Mouse (Mus musculus) hindbrain, embryonic 10.5 days (tissue): Measurements from ENCODE around the gene Pkd2. TPM values are rescaled to one million over a fixed set of nuclear protein-coding genes. Genes with fewer than 3 reads are reported as not detected.
A peak's percentile ranks its signal among the peaks of the same experiment; 100 is the strongest.
"Not testable (repeated sequence)": the region's sequence is repeated elsewhere in the genome, so short reads cannot be mapped to it uniquely, and the experiment has no call there.

Experiments used
- DNase-seq: peaks from one replicate; pipeline ENCODE4 v3.0.0-alpha.2; 2017; ENCODE audit warnings: low spot score
- H3K27ac ChIP-seq: fragments of 300-500 bp; sonication (generic); 2 replicates; pipeline ENCODE4 v1.5.1; 2016; ENCODE audit warnings: mild to moderate bottlenecking, moderate library complexity
- H3K27me3 ChIP-seq: fragments of 300-500 bp; sonication (generic); 2 replicates; pipeline ENCODE4 v1.6.1; 2016; ENCODE audit warnings: mild to moderate bottlenecking; ENCODE audit not compliant: poor library complexity, insufficient read depth, severe bottlenecking
- H3K36me3 ChIP-seq: fragments of 300-500 bp; sonication (generic); 2 replicates; pipeline ENCODE4 v1.6.1; 2016; ENCODE audit warnings: mild to moderate bottlenecking, moderate library complexity
- H3K4me1 ChIP-seq: fragments of 300-500 bp; sonication (generic); replicated peaks from 2 replicates; pipeline ENCODE4 v1.6.1; 2016; ENCODE audit warnings: mild to moderate bottlenecking
- H3K4me3 ChIP-seq: fragments of 300-500 bp; sonication (generic); 2 replicates; pipeline ENCODE4 v1.5.1; 2016; ENCODE audit warnings: mild to moderate bottlenecking, moderate library complexity
- H3K9me3 ChIP-seq: fragments of 300-500 bp; sonication (generic); 2 replicates; pipeline ENCODE4 v1.6.1; 2016; ENCODE audit warnings: mild to moderate bottlenecking, moderate library complexity
- WGBS: fragments of 180-500 bp; shearing (Covaris S2); methylation state at CpG from one replicate; pipeline ENCODE4 v1.1.7; 2016; 5-methylcytosine and 5-hydroxymethylcytosine counted together
- polyA plus RNA-seq: library from polyadenylated mRNA; unstranded; fragments of >200 nt; fragmentation: Nextera tagmentation; extraction: Ambion mirVana; gene quantifications from 2 replicates; pipeline ENCODE4 v1.2.1, GENCODE M21; 2016

Gene Pkd2
- polyA plus RNA-seq, 1 experiment from 2014 or later, result 7.7 TPM

GRCm38 (mm10) chr5:104446156-104446555 is 13.1 kb upstream of the Pkd2 start:
- 14% methylated on average over 3 of the region's 3 CpGs for WGBS
- peak; percentile 36 for DNase-seq
- no peaks in the 10 kb centered on the region for H3K36me3 ChIP-seq
- no peaks in the 10 kb centered on the region for H3K9me3 ChIP-seq
- H3K4me3 ChIP-seq, result no peak overlapping the region
- no peak overlapping the region; the same call in 1 of the 2 replicates for H3K27ac ChIP-seq
- H3K27me3 ChIP-seq, result peaks cover 4% of the 10 kb centered on the region; the same call in 1 of the 2 replicates
- 0 out of 2 replicates have a peak, but pooled peaks cover 3% of the 10 kb centered on the region for H3K4me1 ChIP-seq

DNA sequence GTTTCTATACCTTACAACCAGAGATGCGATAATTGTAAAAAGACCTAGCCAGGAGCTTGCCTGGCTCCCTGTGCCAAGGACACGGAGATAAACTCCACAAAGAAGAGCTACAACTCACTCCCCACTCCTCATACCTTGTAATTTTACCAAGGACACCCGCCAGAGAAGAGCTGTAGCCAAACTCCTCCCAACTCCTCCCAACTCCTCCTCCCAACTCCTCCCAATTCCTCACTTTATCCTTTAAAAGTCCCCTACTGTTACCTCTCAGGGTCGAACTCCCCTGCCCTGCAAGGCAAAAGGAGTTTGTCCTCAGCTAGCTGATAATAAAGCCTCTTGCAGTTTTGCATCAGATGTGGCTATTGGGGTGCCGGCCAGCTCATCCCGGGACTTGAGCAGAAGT is 10.9 kb upstream of the Pkd2 start:
- WGBS, result 20% methylated on average over 6 of the region's 6 CpGs
- H3K27me3 ChIP-seq, H3K36me3 ChIP-seq, H3K4me3 ChIP-seq, H3K4me1 ChIP-seq, H3K9me3 ChIP-seq, H3K27ac ChIP-seq, DNase-seq: not testable (repeated sequence)

DNA sequence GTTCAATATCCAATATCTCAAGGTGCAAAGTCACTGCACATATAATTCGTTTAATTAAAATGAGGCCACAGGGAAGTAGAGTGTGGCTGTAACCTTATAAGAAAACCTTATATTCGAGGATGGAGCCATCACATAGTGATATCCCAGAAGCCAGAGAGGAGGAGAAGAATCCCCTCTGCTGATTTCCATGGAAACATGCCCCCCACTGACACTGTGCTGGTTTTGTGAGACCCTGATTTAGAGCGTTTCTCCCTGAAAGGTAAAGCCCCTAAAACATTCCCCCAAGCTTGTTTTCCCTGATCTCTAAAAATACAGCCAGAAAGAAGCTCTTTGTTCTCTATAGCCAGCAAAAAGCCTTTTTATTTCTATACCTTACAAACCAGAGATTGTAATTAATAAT is 9.8 kb upstream of the Pkd2 start:
- peaks cover 4% of the 10 kb centered on the region; the same call in 1 of the 2 replicates for H3K27me3 ChIP-seq
- 0 out of 2 replicates have a peak, but pooled peaks cover 3% of the 10 kb centered on the region for H3K4me1 ChIP-seq
- no peaks in the 10 kb centered on the region for H3K36me3 ChIP-seq
- 38% methylated on average over 3 of the region's 3 CpGs for WGBS
- H3K4me3 ChIP-seq, result no peak overlapping the region
- no peak for DNase-seq
- no peaks in the 10 kb centered on the region for H3K9me3 ChIP-seq
- H3K27ac ChIP-seq, result no peak overlapping the region

DNA sequence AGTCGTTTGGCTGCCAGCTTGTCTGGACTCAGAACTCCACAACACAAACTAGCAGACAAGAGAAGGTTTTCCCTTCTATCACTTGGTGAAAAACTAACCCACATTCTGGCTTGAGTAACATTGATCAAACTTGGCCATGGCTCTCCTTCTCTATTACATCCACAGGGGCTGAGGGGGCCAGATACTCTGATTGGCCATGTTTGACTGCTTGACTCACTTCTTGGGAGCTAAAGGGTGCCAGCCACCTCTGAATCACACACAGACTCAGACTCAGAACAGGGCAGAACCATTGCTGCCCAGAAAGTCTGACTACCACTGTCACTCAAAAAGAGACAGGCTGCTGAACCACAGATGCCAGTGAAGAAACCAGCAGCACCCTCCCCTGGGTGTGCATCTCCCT is 6.2 kb upstream of the Pkd2 start:
- peaks cover 4% of the 10 kb centered on the region; the same call in 1 of the 2 replicates for H3K27me3 ChIP-seq
- H3K4me1 ChIP-seq, result no peaks in the 10 kb centered on the region
- DNase-seq, result no peak
- WGBS, result 82% methylated on average over 1 of the region's 1 CpGs
- H3K9me3 ChIP-seq, result peaks cover 13% of the 10 kb centered on the region; the same call in 1 of the 2 replicates
- peaks cover 12% of the 10 kb centered on the region for H3K36me3 ChIP-seq
- H3K27ac ChIP-seq, result no peak overlapping the region
- H3K4me3 ChIP-seq, result no peak overlapping the region

GRCm38 (mm10) chr5:104454564-104454963 is 4.7 kb upstream of the Pkd2 start:
- DNase-seq, result no peak
- no peaks in the 10 kb centered on the region for H3K27me3 ChIP-seq
- H3K4me1 ChIP-seq, result peaks cover 11% of the 10 kb centered on the region
- 94% methylated on average over 6 of the region's 6 CpGs for WGBS
- peaks cover 13% of the 10 kb centered on the region; the same call in 1 of the 2 replicates for H3K9me3 ChIP-seq
- H3K4me3 ChIP-seq, result no peak overlapping the region
- H3K36me3 ChIP-seq, result peaks cover 12% of the 10 kb centered on the region
- no peak overlapping the region for H3K27ac ChIP-seq

- Histone ChIP-seq H3K4me3 (peak overlapping the region; percentile 72), H3K4me1 (peaks cover 27% of the 10 kb centered on the region), H3K27ac (peak overlapping the region; percentile 98), H3K9me3 (peaks cover 13% of the 10 kb centered on the region; the same call in 1 of the 2 replicates), H3K27me3 (no peaks in the 10 kb centered on the region), H3K36me3 (peaks cover 36% of the 10 kb centered on the region)
- DNase-seq, result peak; percentile 79
- WGBS, result under 1% methylated on average over 82 of the region's 82 CpGs
These were observed 631 bp downstream of the Pkd2 start for GRCm38 (mm10) chr5:104459706-104460455.

DNA sequence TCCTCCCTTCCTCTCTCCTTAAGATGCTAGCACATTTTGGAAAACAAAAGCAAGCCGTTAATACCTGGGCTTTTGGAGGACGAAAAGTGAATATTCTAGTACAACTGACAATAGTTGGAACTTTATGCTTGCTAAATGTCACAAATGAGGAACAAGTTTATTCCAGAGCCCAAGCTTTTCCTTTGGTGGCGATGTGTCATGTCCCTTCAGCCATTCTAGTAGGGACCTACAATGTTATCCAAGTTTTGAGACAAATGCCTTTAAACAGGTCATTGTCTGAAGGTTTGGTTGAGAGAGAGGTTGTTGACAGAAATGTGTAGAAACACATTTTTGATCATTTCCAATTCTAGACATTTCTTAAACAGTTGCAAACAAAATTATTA is 1.2 kb downstream of the Pkd2 start:
- Histone ChIP-seq H3K27me3 (no peaks in the 10 kb centered on the region), H3K36me3 (peaks cover 41% of the 10 kb centered on the region), H3K4me1 (peaks cover 27% of the 10 kb centered on the region), H3K27ac (peak overlapping the region; percentile 98; the same call in 1 of the 2 replicates), H3K4me3 (peak overlapping the region; percentile 72), H3K9me3 (peaks cover 13% of the 10 kb centered on the region; the same call in 1 of the 2 replicates)
- DNase-seq, result no peak
- WGBS, result 43% methylated on average over 3 of the region's 3 CpGs

DNA sequence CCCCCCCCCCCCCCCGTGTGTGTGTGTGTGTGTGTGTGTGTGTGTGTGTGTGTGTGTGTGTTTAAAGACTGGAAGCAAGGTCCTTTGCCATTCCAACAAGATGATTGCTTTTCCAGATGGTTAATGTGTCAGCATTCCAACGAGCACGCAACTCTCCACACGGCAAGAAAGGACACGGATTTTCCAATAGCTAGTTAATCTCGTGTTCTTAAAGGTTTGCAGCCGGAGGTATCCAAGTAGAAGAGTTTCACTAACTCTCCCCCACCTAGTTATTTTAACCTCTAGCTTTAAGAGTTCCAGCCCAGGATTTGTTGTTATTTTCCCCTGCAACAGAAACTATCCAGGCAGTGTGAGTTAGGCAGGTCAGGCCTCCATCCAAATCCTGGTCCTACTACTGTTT is 1.6 kb downstream of the Pkd2 start:
- peak; percentile 10 for DNase-seq
- Histone ChIP-seq H3K27ac (no peak overlapping the region), H3K27me3 (no peaks in the 10 kb centered on the region), H3K4me1 (peaks cover 27% of the 10 kb centered on the region), H3K4me3 (peak overlapping the region; percentile 72), H3K9me3 (peaks cover 13% of the 10 kb centered on the region; the same call in 1 of the 2 replicates), H3K36me3 (peaks cover 45% of the 10 kb centered on the region)
- WGBS, result 79% methylated on average over 6 of the region's 7 CpGs

DNA sequence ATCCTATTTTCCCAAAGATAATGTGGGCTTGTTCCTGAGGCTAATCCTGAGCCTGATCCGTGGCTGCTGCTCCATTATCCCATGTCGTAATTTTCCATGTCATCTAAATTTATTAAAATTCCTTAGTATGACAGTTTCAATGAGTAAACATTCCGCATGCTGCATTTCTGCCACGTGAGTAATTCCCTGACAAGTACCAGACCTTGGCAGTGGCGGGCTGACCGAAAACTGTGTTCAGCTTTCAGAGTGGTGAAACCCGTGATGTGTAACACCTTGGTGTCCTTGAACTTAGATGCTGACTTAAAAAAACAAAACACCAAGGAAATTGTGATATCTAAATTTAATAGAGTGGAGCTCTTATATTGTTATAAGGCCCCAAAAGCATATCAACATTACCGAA is 6.0 kb downstream of the Pkd2 start:
- Histone ChIP-seq H3K9me3 (no peaks in the 10 kb centered on the region), H3K4me3 (no peak overlapping the region), H3K36me3 (peaks cover 68% of the 10 kb centered on the region), H3K4me1 (peaks cover 12% of the 10 kb centered on the region), H3K27ac (no peak overlapping the region), H3K27me3 (no peaks in the 10 kb centered on the region)
- no peak for DNase-seq
- 96% methylated on average over 8 of the region's 8 CpGs for WGBS

DNA sequence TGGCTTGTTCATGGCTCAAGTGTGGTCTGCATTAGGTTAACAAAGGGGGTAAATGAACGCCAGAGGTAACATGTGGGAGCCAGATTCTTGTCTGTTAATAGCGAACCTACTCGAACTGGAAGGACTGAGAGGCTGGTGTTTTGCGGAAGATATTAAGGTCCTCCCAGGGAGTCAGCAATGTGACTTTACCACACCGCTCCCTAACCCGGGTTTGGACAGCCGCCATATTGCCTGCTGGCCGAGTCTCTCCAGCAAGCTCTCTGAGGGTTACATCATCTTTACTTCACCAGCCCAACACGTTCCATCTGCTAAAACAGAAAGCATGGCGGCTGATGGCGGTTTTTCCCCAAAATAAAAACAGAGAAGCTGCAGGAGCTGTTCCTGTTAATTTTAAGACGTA is 6.5 kb downstream of the Pkd2 start:
- H3K9me3 ChIP-seq, result no peaks in the 10 kb centered on the region
- H3K4me1 ChIP-seq, result peaks cover 7% of the 10 kb centered on the region
- no peak overlapping the region for H3K4me3 ChIP-seq
- H3K27ac ChIP-seq, result no peak overlapping the region
- WGBS, result 94% methylated on average over 12 of the region's 12 CpGs
- DNase-seq, result no peak
- no peaks in the 10 kb centered on the region for H3K27me3 ChIP-seq
- peaks cover 72% of the 10 kb centered on the region for H3K36me3 ChIP-seq

- H3K36me3 ChIP-seq, result peaks cover 83% of the 10 kb centered on the region
- no peak overlapping the region for H3K27ac ChIP-seq
- H3K4me3 ChIP-seq, result no peak overlapping the region
- DNase-seq, result no peak
- WGBS, result 95% methylated on average over 16 of the region's 16 CpGs
- no peaks in the 10 kb centered on the region for H3K9me3 ChIP-seq
- H3K27me3 ChIP-seq, result no peaks in the 10 kb centered on the region
- no peaks in the 10 kb centered on the region for H3K4me1 ChIP-seq
These were observed 7.6 kb downstream of the Pkd2 start for GRCm38 (mm10) chr5:104466816-104467215.

GRCm38 (mm10) chr5:104468586-104468985 is 9.3 kb downstream of the Pkd2 start:
- no peak for DNase-seq
- no peaks in the 10 kb centered on the region for H3K4me1 ChIP-seq
- H3K27ac ChIP-seq, result no peak overlapping the region
- WGBS, result 94% methylated on average over 5 of the region's 5 CpGs
- H3K36me3 ChIP-seq, result peaks cover 90% of the 10 kb centered on the region
- no peak overlapping the region for H3K4me3 ChIP-seq
- no peaks in the 10 kb centered on the region for H3K9me3 ChIP-seq
- H3K27me3 ChIP-seq, result no peaks in the 10 kb centered on the region

DNA sequence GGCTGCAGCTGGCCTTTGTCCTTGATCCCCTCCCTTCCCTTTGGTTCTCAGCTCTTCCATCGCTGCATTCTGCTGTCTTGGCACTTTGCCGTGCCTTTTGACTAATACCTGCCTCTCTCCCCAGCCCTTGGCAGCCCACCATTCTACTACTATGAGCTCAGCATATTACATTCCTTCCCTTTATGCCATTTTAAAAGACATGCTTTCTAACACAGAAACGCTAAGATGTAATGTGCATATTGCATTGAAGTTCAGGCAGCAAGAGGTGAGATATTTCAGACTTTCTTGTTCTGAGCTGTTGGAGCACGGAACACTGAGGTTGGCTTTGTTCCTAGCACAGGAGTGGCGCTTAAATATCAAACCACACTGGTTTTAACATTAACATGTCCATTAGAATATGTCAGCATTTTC is 11.7 kb downstream of the Pkd2 start:
- DNase-seq, result no peak
- no peak overlapping the region for H3K27ac ChIP-seq
- H3K9me3 ChIP-seq, result no peaks in the 10 kb centered on the region
- no peaks in the 10 kb centered on the region for H3K4me1 ChIP-seq
- H3K4me3 ChIP-seq, result no peak overlapping the region
- 94% methylated on average over 5 of the region's 5 CpGs for WGBS
- H3K27me3 ChIP-seq, result no peaks in the 10 kb centered on the region
- peaks cover 66% of the 10 kb centered on the region for H3K36me3 ChIP-seq
